Mouse (Mus musculus) MEL (cell line): Measurements from ENCODE around the gene Ezr.

Experiments
- CHD2 ChIP-seq: IDR thresholded peaks from 2 replicates; pipeline ENCODE4 v1.6.1; 2011; ENCODE audit warnings: low read length, improper control_type of control experiment
- CTCF ChIP-seq, 3 experiments: IDR thresholded peaks in 2 of 3; conservative IDR thresholded peaks in 1 of 3; 2 replicates each; pipeline ENCODE4 v1.5.1; 2011 to 2012; ENCODE audit warnings: low read length in 3 of 3, low read depth in 2 of 3, mild to moderate bottlenecking in 2 of 3, improper control_type of control experiment in 1 of 3, inconsistent platforms in 1 of 3, mixed read lengths in 1 of 3, moderate library complexity in 1 of 3; ENCODE audit not compliant: control insufficient read depth in 1 of 3, insufficient read depth in 1 of 3, poor library complexity in 1 of 3, severe bottlenecking in 1 of 3
- E2F4 ChIP-seq: IDR thresholded peaks from 2 replicates; pipeline ENCODE4 v1.6.1; 2011; ENCODE audit warnings: low read depth, low read length, improper control_type of control experiment, borderline replicate concordance
- EP300 ChIP-seq, 2 experiments: IDR thresholded peaks; 2 replicates each; pipeline ENCODE4 v1.6.1; 2011; ENCODE audit warnings: improper control_type of control experiment in 2 of 2, low read length in 2 of 2, low read depth in 1 of 2, mild to moderate bottlenecking in 1 of 2
- GATA1 ChIP-seq: IDR thresholded peaks from 2 replicates; pipeline ENCODE4 v1.6.1; 2011; ENCODE audit warnings: low read depth, low read length, improper control_type of control experiment
- JUND ChIP-seq: IDR thresholded peaks from 2 replicates; pipeline ENCODE4 v1.6.1; 2011; ENCODE audit warnings: low read depth, mild to moderate bottlenecking, improper control_type of control experiment, low read length
- MXI1 ChIP-seq: IDR thresholded peaks from 2 replicates; pipeline ENCODE4 v1.6.1; 2011; ENCODE audit warnings: mild to moderate bottlenecking, low read depth, low read length, improper control_type of control experiment
- POLR2A ChIP-seq, 2 experiments: IDR thresholded peaks; 2 replicates each; pipeline ENCODE4 v1.6.1; 2011 to 2012; ENCODE audit warnings: low read length in 2 of 2, mild to moderate bottlenecking in 2 of 2, control low read depth in 1 of 2, improper control_type of control experiment in 1 of 2, low read depth in 1 of 2, moderate library complexity in 1 of 2; ENCODE audit not compliant: control insufficient read depth in 1 of 2, insufficient read depth in 1 of 2, poor library complexity in 1 of 2
- POLR2AphosphoS2 ChIP-seq: IDR thresholded peaks from 2 replicates; pipeline ENCODE4 v1.6.1; 2011; ENCODE audit warnings: low read length, improper control_type of control experiment
- USF1 ChIP-seq: IDR thresholded peaks from 2 replicates; pipeline ENCODE4 v1.6.1; 2014; ENCODE audit warnings: low read depth, mild to moderate bottlenecking, inconsistent platforms, low read length, improper control_type of control experiment, moderate library complexity
- USF2 ChIP-seq, 2 experiments: IDR thresholded peaks; 2 replicates each; pipeline ENCODE4 v1.6.1; 2011 to 2012; ENCODE audit warnings: improper control_type of control experiment in 2 of 2, low read length in 2 of 2, borderline replicate concordance in 1 of 2, inconsistent platforms in 1 of 2, low read depth in 1 of 2, mild to moderate bottlenecking in 1 of 2; ENCODE audit not compliant: insufficient read depth in 1 of 2
- ZMIZ1 ChIP-seq: IDR thresholded peaks from 2 replicates; pipeline ENCODE4 v1.6.1; 2012; ENCODE audit warnings: low read depth, mild to moderate bottlenecking, inconsistent platforms, low read length, improper control_type of control experiment, moderate library complexity

DNA sequence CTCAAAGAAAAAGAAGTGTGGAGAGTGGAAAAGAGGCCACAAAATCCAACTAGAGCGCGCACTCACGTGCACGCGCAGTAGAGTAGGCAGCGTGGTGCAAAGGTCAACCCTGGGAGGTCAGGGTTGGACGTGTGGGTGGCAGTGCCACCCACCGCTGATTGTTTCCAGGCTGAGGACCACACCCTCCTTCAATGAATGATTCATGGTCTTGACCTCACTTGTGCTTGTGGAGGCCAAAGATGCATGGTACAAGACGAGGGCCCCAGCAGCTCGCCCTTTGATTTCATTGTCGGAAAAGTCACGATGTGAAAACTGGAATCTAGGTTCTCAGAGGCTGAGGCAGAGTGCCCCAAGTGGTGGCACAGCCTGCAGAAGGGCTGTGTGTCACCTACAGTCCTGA is 51.0 kb downstream of the Ezr start:
- TF ChIP-seq POLR2A (IDR thresholded peaks at IDR 0.05; ENCODE audit: control insufficient read depth in 1 of 2, insufficient read depth in 1 of 2, low read depth in 1 of 2, low read length in 2 of 2, poor library complexity in 1 of 2), result no peak
- TF ChIP-seq MXI1, result no peak
- no peak for TF ChIP-seq CTCF (IDR thresholded peaks at IDR 0.05 in 2 of 3, conservative IDR thresholded peaks at IDR 0.05 in 1 of 3; ENCODE audit: control insufficient read depth in 1 of 3, insufficient read depth in 1 of 3, low read depth in 2 of 3, low read length in 3 of 3, poor library complexity in 1 of 3, severe bottlenecking in 1 of 3)
- TF ChIP-seq GATA1, result no peak
- no peak for TF ChIP-seq E2F4
- no peak for TF ChIP-seq JUND
- TF ChIP-seq EP300 (IDR thresholded peaks at IDR 0.05; ENCODE audit: low read depth in 1 of 2, low read length in 2 of 2), result no peak
- TF ChIP-seq USF2 (IDR thresholded peaks at IDR 0.05; ENCODE audit: borderline replicate concordance in 1 of 2, insufficient read depth in 1 of 2, low read depth in 1 of 2, low read length in 2 of 2), result no peak
- TF ChIP-seq ZMIZ1, result no peak
- no peak for TF ChIP-seq POLR2AphosphoS2
- no peak for TF ChIP-seq USF1
- no peak for TF ChIP-seq CHD2
